Mouse (Mus musculus) kidney, postnatal 4 days (tissue): ENCODE data around the gene Rpl21.
A peak's percentile ranks its signal among the peaks of the same experiment; 100 is the strongest.

ENCODE experiments used
- DNase-seq, 2 experiments: peaks; one replicate each; pipeline ENCODE4 v3.0.0; 2021; ENCODE audit warnings: mixed read lengths in 2 of 2

Rpl21 gene

GRCm38 (mm10) chr5:146834959-146835358, 2.3 kb downstream of the Rpl21 start:
- no peak for DNase-seq

GRCm38 (mm10) chr5:146837967-146838720, 5.5 kb downstream of the Rpl21 start:
- no peak for DNase-seq

GRCm38 (mm10) chr5:146838836-146839648, 6.4 kb downstream of the Rpl21 start:
- no peak for DNase-seq

- no peak for DNase-seq
These were observed 7.1 kb downstream of the Rpl21 start for GRCm38 (mm10) chr5:146839760-146840159.

GRCm38 (mm10) chr5:146840422-146840821, 7.7 kb downstream of the Rpl21 start:
- DNase-seq = no peak

GRCm38 (mm10) chr5:146841301-146841700, 8.6 kb downstream of the Rpl21 start:
- DNase-seq = no peak

GRCm38 (mm10) chr5:146841996-146842395, 9.3 kb downstream of the Rpl21 start:
- DNase-seq = peak in 1 of 2 experiments; percentile 39

- DNase-seq = no peak
These were observed 11.7 kb downstream of the Rpl21 start for GRCm38 (mm10) chr5:146844301-146844941.

- DNase-seq = peak; percentile 90 to 93
These were observed 12.3 kb downstream of the Rpl21 start, which contains the start of gene Rasl11a for GRCm38 (mm10) chr5:146844945-146845365. TSS of gene Rasl11a (plus strand) at chr5:146845071.

- peak in 1 of 2 experiments; percentile 25 for DNase-seq
These were observed 13.8 kb downstream of the Rpl21 start for GRCm38 (mm10) chr5:146846489-146846888.

- DNase-seq = no peak
These were observed 16.4 kb downstream of the Rpl21 start for GRCm38 (mm10) chr5:146848936-146849582.

GRCm38 (mm10) chr5:146856106-146856505, 23.4 kb downstream of the Rpl21 start:
- no peak for DNase-seq

- no peak for DNase-seq
These were observed 24.9 kb downstream of the Rpl21 start for GRCm38 (mm10) chr5:146857620-146858019.

GRCm38 (mm10) chr5:146858772-146859171, 26.1 kb downstream of the Rpl21 start:
- no peak for DNase-seq

- DNase-seq = no peak
These were observed 26.6 kb downstream of the Rpl21 start for GRCm38 (mm10) chr5:146859246-146859645.

- DNase-seq = peak in 1 of 2 experiments; percentile 35
These were observed 27.7 kb downstream of the Rpl21 start for GRCm38 (mm10) chr5:146860222-146860998.

GRCm38 (mm10) chr5:146861588-146861987, 28.9 kb downstream of the Rpl21 start:
- DNase-seq = peak in 1 of 2 experiments; percentile 36

- no peak for DNase-seq
These were observed 32.8 kb downstream of the Rpl21 start for GRCm38 (mm10) chr5:146865511-146865910.

- DNase-seq = no peak
These were observed 33.6 kb downstream of the Rpl21 start for GRCm38 (mm10) chr5:146866277-146866676.

- peak; percentile 53 to 74 for DNase-seq
These were observed 34.7 kb downstream of the Rpl21 start for GRCm38 (mm10) chr5:146867246-146867945.

- no peak for DNase-seq
These were observed 35.2 kb downstream of the Rpl21 start for GRCm38 (mm10) chr5:146867946-146868314.
